Mouse (Mus musculus): ENCODE data around the gene Nectin2. TPM values are rescaled to one million over a fixed set of nuclear protein-coding genes. Genes with fewer than 3 reads are reported as not detected.
"Not testable (repeated sequence)": the region's sequence is repeated elsewhere in the genome, so short reads cannot be mapped to it uniquely, and the experiment has no call there.

Nectin2 gene
- total RNA-seq (2021), result 1 to 10 TPM; 7.9 to 9.1 TPM

DNA sequence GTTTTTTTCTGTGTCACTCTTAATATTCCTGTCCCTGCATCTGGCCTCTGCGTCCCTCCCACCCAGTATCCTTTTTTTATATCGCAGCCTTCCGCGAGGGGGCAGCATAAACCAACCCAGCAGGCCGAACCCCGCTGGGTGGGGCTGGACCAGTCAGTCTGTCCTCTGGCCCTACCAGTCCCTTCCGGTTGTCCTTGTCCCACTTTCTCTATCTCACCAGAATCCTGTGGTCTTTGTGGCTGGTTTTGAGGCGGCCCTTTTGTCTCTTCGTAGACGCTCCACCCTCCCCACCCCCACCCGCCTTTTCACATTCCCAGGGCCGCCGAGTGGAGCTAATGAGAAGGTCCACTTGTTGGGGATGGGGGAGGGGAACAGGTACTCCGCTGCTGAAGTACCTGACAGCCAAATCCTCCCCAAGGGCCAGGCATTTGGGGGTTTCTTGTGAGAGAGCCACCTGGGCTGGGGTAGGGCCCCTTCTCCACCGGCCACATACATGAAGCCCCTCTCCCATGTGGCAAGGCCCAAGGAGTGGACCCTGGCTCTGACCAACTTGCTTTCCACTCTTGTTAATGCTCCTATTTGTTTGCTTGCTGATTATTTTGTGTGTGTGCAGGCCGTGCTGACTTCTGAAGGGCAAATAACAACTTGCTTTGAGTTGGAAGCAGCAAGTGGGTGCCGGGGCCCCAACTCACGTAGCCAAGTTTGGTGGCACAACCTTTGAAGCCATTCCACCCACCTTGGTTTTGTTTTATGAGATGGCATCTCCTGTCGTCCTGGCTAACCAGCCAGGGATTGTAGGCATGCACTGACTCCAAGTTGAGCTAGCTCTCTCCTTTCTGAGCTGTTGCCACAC, at the start of gene Nectin2:
Gene Nectin2 (minus strand): TSS at position 267 of the 853 bp plus-strand sequence.
- DNase-seq (ENCODE audit: extremely low spot score in 1 of 2, low spot score in 1 of 2), result peak; percentile 81

DNA sequence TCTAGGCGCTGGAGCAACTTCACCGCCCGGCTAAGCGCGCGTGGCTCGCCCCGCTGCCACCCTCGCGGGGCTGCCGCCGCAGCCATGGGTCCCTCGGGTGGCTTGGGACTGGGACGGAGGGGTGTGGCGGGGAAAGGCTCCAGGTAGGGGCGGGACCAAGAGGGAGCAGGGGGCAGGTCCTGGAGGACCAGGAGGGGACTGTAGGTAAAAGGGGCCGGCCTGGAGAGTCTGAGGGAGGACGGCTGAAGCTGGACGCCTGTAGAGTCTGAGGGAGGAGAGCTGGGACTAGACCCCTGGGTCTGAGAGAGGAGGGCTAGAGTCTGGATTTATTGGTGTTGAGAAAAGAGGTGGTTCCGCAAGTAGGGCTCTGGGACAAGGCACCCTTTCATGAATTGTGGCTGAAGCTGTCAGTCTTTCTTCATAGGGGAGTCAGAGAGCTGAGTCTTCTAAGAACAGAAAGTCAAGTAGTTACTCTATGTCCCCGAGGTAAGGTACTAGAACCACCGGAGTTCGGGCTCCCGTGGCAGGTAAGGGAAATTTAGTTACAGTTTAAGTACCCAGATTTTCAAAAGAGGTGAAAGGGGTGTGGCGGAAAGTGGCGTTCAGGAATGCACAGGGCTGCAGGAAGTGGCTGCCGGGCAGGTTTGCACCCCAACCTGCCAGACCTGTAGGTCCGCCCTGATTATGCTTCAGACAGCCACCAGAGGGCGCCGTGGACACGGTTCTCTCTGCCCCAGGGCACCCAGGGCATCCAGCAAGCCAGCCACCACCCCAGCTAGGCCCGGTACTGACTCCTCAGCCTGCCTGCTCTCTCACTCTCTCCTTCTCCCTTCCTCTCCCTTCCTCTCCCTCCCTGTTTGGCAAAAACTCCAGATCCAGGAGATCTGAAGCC, 46.7 kb upstream of the Nectin2 start, which contains the start of gene Cblc:
Gene Cblc (minus strand): TSS at position 113 of the 892 bp plus-strand sequence.
- DNase-seq (ENCODE audit: extremely low spot score in 1 of 2, low spot score in 1 of 2), result peak in 1 of 2 experiments; percentile 69

DNA sequence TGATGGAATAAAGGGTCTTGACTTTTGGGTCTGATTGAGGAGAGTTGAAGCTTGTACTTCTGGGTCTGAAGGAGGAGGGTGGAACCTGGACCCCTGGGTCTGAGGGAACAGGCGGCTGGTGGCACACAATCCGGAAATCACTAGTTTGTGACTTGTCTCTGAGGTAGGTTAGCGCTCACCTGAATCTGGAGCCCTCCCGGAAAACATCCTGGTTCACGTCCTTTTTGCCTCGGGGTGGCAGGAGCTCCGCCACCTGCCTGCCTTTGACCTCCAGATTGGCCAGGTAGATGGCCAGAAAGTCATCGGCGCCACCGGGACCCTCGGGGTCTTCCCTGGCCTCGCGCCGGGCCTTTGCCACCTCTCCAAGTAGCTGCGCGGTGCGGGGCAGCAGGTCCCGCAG, 46.0 kb upstream of the Nectin2 start:
- no peak for DNase-seq (ENCODE audit: extremely low spot score in 1 of 2, low spot score in 1 of 2)

DNA sequence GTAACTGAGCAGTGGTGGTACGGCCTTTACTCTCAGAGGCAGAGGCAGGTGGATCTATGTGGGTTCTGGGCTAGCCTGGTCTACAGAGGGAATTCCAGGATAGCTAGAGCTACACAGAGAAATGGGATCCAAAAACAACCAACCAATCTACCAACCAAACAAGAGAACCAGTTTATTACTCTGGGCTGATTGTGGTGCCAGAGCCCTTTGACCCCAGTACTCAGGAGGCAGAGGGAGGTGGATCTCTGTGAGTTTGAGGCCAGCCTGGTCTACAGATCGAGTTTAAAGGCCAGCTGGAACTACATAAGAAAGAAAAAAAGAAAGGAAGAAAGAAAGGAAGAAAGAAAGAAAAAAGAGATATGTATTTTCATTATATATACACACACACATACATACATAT, 45.0 kb upstream of the Nectin2 start:
- no peak for DNase-seq (ENCODE audit: extremely low spot score in 1 of 2, low spot score in 1 of 2)

DNA sequence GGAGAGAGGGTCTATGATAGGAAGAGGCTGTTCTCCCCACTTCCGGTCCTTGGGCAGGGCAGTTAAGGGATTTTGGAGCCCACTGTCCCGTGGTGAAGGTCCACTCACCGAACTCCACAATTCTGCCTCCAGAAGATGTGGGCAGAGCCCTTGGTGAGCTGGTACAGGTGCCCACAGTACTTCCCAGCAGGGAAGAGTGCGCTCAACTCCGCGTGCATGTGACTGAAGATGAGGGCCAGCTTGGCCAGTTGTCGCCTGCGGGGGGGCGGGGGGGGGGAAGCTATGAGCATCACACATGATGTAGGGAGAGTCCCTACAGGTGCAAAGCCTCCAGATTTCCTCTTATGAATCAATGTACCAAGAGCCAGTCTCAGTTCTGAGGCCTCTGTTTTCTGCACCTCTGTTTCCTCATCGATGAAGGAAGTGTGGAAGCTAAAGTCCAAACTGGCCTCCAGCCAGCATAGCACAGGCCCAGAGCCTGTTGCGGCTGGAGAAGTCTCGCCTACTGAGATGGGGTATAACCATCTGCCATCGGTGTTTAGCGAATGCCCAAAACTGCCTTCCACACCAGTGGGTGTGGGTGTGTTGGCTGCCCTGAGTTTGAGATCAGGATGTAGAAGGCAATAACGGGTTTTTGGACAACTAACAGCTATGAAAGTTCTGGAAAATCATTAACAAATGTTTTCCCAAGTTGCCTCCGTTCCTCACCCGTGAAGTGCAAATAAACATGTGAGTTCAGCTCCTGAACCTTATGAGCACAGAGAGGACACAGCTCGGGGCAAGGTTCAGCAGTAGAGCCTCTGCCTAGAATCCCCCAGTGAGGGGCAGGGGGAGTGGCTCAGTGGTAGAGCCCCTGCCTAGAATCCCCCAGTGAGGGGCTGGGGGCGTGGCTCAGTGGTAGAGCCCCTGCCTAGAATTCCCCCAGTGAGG, 42.7 kb upstream of the Nectin2 start:
- DNase-seq (ENCODE audit: extremely low spot score in 1 of 2, low spot score in 1 of 2), result no peak

DNA sequence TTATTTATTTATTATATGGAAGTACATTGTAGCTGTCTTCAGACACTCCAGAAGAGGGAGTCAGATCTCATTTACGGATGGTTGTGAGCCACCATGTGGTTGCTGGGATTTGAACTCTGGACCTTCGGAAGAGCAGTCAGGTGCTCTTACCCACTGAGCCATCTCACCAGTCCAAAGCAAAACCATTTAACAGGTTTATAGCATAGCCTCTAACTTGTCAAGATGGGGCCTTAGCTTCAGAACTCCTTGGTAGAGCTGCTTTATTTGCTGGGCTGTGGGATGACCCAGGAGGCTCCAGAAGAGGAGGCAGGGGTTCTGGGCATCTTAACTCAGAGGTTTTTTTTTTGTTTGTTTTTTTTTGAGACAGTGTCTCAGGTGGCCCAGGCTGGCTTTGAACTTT, 41.2 kb upstream of the Nectin2 start:
- not testable (repeated sequence) for DNase-seq (ENCODE audit: extremely low spot score in 1 of 2, low spot score in 1 of 2)

DNA sequence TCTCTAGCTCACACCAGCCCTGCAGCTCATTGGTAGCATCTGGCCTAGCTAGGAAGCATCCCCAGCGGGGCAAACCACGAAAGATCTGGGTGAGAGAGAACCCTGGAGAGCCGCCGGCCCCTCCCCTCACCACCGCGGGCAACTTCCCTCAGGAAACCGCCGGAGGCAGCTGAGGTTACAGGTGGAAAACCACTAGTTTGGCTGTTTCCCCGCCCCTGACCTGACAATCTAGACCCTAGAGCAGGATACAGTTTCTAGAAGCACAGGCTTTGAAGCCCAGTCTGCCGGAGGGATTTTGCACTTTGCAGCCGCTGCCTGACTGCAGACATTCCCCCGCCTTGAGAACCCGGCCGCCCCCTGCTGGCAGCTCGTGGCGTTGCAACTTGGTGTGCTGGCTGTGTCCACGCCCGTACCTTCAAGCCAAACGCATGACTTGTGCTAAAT, 39.6 kb upstream of the Nectin2 start:
- peak; percentile 96 to 99 for DNase-seq (ENCODE audit: extremely low spot score in 1 of 2, low spot score in 1 of 2)

DNA sequence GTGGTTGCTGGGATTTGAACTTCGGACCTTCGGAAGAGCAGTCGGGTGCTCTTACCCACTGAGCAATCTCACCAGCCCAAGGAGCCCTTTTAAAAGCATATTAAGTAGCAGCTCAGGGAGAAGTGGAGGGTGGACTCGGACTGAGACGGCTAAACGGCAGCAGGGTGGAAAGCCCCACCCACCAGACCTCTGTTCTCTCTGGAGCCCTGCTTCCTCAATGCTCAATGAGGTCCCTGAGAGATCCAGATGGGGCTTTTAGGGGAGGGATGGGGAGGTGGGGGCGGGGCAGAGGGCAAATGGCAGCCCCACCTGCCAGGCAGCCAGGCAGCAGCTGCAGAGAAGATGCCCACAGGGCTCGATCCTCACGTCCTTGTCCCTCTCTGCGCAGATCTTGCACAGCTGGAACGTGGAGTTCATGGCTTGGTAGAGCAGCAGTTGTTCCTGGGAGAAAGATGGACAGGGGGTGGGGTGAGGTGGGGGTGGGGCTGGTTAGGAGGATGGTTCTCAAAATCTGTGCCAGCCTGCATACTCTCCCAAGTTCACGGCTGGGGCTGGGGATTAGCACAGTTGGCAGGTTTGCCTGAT, 35.7 kb upstream of the Nectin2 start:
- DNase-seq (ENCODE audit: extremely low spot score in 1 of 2, low spot score in 1 of 2), result no peak

DNA sequence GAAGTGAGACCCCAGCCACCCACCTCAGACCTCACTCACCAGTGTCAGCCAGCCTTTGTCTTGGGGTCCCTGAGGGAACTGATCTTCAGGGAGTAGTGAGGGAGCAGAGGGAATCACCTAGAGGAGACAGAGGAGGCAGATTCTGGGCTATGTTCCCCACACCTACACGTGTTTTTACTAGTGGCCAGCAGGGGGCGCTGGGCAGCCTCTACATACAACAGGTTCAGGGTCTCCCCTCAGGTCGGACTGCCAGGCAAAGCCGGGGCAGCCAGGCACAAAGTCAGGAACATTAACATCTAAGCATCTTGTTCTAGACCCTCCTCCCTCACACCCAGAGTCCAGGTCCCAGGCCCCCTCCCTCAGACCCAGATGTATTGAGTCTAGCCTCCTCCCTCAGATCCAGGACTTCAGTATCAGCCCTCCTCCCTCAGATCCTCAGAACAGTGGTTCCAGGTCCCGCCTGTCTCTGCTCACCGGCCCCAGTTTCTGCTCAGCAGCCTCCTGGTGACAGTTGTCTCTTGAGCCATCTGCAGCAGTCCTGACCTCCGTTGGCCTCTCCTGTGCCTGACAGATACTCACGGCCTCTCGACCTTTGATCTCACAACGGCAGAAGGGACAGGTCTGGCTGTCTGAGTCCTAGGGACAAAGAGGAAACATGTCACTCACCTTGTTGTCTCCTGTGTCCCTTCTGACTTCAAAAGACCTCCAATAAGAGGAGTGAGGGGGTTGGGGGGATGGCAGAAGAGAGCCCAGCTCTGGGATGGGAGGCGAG, 34.7 kb upstream of the Nectin2 start:
- no peak for DNase-seq (ENCODE audit: extremely low spot score in 1 of 2, low spot score in 1 of 2)

DNA sequence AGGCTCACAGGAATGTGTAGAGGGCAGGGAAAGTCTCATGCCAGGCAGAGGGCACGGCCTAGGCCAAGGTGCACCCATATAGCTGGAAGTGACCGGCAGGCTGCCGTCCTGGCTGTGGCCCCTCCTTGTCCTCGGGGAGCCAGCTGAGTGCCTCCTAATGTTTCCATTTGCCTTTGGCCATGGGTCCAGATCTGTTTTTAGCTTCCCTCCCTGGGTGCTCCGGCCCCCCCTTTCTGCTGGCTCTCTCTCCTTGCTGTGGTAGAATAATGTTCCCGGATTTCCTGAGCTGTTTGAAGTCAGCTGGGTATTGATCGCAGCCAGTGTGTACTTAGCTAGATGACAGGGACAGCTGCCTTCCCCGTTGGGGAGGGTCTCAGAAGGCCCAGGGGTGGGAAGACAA, 33.3 kb upstream of the Nectin2 start:
- DNase-seq (ENCODE audit: extremely low spot score in 1 of 2, low spot score in 1 of 2), result no peak

DNA sequence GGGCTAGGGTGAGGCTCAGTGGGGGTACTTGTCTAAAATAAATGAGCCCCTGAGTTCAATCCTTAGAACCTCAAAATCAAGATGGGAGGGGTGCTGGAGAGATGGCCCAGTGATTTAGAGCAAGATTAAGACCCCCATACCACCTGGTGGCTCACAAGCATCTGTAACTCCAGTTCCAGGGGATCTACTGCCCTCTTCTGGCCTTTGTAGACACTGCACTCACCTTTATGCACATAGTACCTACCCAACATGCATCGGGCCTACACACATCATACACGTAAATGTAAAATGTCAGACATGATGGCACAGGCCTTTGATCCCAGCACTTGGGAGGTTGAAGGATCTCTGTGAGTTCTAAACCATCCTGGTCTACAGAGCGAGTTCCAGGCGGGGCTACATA, 32.4 kb upstream of the Nectin2 start:
- no peak for DNase-seq (ENCODE audit: extremely low spot score in 1 of 2, low spot score in 1 of 2)

DNA sequence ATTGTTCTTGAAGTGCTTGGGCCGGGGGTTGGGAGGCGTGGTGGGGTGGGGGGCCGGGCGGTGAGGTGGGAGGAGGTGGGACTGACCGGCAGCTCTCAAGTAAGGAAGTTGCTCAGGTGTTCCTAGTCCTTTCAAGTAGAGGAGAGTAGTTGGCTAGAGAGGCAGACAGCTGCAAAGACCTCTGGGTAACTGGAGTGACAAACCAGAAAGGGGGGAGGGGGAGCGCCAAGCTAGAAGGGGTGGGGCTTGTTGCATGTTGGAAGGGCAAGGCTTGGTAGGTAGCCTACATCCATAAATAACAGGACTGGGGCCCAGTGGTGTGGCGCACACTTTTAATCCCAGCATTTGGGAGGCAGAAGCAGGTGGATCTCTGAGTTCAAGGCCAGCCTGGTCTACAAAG, 31.5 kb upstream of the Nectin2 start:
- no peak for DNase-seq (ENCODE audit: extremely low spot score in 1 of 2, low spot score in 1 of 2)

DNA sequence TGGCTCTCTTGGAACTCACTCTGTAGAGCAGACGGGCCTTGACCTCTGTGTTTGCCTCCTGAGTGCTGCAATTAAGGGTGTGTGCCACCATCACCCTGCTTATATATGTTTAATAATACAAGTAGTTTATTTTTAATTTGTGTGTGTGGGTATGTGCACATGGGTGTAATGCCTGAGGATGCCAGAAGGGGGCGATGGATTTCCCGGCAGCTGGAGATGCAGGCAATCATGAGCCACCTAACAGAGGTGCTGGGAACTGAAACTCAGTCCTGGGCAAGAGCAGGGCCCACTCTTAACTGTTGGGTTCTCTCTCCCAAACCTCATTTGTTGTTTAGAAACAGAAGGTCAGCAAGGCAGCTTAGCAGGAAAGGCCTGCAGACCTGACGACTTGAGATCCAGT, 29.6 kb upstream of the Nectin2 start:
- DNase-seq (ENCODE audit: extremely low spot score in 1 of 2, low spot score in 1 of 2), result no peak

DNA sequence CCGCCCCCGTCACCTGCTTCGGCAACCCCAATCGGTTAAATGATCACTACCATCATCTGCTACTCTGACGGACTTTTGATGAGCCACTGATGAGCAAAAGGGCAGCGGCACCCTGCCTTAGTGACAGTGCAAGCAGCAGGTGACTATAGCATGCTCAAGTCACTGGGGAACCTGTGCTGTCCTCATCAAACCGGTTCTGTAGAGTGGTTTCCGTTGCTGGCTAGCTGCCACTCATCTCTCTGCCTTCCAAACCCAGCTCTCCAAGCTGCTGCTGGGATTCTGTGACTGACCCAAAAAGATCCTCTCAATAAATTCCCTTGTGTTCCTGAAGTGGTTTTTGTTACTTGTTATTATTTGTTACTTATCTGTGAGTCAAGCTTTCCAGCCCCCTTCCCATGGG, 28.4 kb upstream of the Nectin2 start:
- DNase-seq (ENCODE audit: extremely low spot score in 1 of 2, low spot score in 1 of 2), result no peak

DNA sequence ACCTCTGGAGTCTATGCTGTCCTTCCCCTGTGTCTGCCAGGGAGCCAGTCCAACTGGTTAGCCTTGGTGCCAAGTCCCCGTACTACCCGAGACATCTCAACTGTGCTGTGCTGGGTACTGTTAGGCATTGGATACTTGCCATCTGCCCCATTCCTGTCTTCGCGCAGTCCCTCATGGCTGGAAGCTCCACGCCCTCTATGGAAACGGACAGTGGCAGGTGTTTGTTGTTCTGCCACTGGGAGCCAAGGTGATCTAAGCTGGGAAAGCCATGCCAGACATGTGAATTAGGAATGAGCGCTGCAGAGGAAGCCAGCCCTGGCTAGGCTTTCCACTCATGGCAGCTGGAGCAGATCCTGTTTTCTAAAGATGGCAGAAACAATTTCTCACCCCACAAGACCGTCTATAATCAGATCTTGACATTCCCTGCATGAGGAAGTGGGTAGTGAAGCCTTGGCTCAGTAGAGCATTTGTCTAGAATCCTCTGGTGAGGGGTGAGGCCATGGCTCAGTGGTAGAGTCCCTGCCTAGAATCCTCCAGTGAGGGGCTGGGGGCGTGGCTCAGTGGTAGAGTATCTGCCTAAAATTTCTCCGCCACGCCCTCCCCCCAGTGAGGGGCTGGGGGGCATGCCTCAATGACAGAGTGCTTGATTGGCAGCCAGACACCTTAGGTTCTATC, 26.9 kb upstream of the Nectin2 start:
- DNase-seq (ENCODE audit: extremely low spot score in 1 of 2, low spot score in 1 of 2), result no peak

DNA sequence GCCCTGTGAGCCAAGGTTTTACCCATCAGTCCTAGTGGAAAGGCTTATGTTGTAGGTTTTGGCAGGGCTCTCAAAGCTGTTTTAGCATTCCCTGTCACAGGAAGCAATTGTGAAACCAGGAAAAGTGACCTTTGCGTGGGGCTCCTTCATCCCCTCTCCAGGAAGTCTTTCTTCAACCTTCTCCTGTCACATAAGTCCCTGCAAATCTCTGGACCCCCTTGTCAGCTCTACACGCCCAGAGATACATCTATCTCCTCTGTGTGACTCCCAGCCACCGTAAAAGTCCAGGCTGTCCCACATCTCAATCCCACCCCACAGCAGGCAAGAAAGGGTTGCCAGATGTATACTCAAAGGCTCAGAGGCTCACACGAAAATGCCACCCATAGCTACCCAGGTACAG, 21.4 kb upstream of the Nectin2 start:
- DNase-seq (ENCODE audit: extremely low spot score in 1 of 2, low spot score in 1 of 2), result no peak

DNA sequence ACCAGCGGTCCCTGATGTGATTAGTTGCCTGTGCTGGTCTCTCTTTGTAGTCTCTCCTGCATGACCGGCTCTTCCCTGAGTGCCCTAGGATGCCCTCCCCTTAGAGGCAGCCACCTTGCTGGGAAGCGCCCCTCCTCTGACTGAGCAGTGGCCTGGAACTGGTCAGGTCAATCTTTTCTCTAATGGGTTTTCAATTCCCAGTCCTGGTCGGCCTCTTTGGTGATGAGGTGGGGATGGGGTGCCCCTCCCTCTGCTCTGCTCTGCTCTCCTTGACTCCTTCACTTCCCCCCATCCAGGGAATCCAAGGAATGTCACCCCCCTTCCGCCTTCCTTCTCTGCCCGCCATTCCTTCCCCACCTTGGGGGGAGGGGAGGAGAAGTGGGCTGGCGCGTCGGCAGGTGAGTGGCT, 20.7 kb upstream of the Nectin2 start, which contains the start of gene Bcam:
Gene Bcam (minus strand): TSS at position 33 of the 408 bp plus-strand sequence.
- no peak for DNase-seq (ENCODE audit: extremely low spot score in 1 of 2, low spot score in 1 of 2)

DNA sequence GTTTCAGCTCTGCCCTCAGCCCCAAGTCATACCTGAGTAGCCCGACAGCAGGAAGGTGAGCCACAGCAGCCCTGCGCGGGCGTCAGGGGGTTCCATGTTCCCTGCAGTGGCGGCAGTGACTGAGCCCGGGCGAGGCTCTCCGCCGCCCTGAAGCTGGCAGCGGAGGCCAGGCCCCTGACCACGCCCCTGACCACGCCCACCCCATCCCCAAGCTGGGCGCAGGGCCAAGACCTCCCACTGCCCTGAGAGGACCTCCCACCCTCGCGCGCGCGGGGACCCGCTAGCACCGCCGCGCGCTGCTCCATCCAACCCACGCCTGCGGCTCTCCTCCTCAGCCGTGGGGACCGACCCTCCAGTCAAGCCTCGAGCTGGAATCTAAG, 20.1 kb upstream of the Nectin2 start:
- DNase-seq (ENCODE audit: extremely low spot score in 1 of 2, low spot score in 1 of 2), result peak in 1 of 2 experiments; percentile 57

Measured in layer of hippocampus, postnatal 25 days (tissue).